Mouse (Mus musculus) limb, embryonic 13.5 days (tissue): Measurements from ENCODE around the gene Maml2. TPM values are rescaled to one million over a fixed set of nuclear protein-coding genes. Genes with fewer than 3 reads are reported as not detected.

ENCODE experiments used
- ATAC-seq: fragments of 200-750 bp; cut with Nextera tagmentation; 2 replicates; pipeline ENCODE4 v1.8.0; 2017; ENCODE audit warnings: low read depth, moderate number of reproducible peaks, moderate TSS enrichment; ENCODE audit not compliant: low FRiP score
- H3K27ac ChIP-seq: fragments of 300-500 bp; sonication (generic); 2 replicates; pipeline ENCODE4 v1.5.1; 2015; ENCODE audit warnings: inconsistent platforms, mild to moderate bottlenecking, moderate library complexity
- H3K27me3 ChIP-seq: fragments of 300-500 bp; sonication (generic); 2 replicates; pipeline ENCODE4 v1.6.1; 2015; ENCODE audit warnings: mild to moderate bottlenecking, inconsistent platforms
- H3K36me3 ChIP-seq: fragments of 300-500 bp; sonication (generic); 2 replicates; pipeline ENCODE4 v1.6.1; 2015; ENCODE audit warnings: inconsistent platforms, mild to moderate bottlenecking, moderate library complexity
- H3K4me1 ChIP-seq: fragments of 300-500 bp; sonication (generic); 2 replicates; pipeline ENCODE4 v1.6.1; 2015; ENCODE audit warnings: inconsistent platforms
- H3K4me2 ChIP-seq: fragments of 300-500 bp; sonication (generic); replicated peaks from 2 replicates; pipeline ENCODE4 v1.6.1; 2015; ENCODE audit warnings: inconsistent platforms, mild to moderate bottlenecking, moderate library complexity
- H3K4me3 ChIP-seq: fragments of 300-500 bp; sonication (generic); 2 replicates; pipeline ENCODE4 v1.5.1; 2015; ENCODE audit warnings: moderate library complexity, mild to moderate bottlenecking, inconsistent platforms
- H3K9ac ChIP-seq: fragments of 300-500 bp; sonication (generic); 2 replicates; pipeline ENCODE4 v1.6.1; 2015; ENCODE audit warnings: mild to moderate bottlenecking, inconsistent platforms
- H3K9me3 ChIP-seq: fragments of 300-500 bp; sonication (generic); 2 replicates; pipeline ENCODE4 v1.6.1; 2016; ENCODE audit warnings: inconsistent platforms
- WGBS: fragments of 180-500 bp; shearing (Covaris S2); methylation state at CpG from one replicate; pipeline ENCODE4 v1.1.7; 2015; 5-methylcytosine and 5-hydroxymethylcytosine counted together
- polyA plus RNA-seq: library from polyadenylated mRNA; unstranded; fragments of >200 nt; fragmentation: Nextera tagmentation; extraction: Ambion mirVana; gene quantifications from 2 replicates; pipeline ENCODE4 v1.2.1, GENCODE M21; 2015

The Maml2 gene
- polyA plus RNA-seq, 1 experiment from 2014 or later: 15.9 TPM

- no peak overlapping the region for H3K27ac ChIP-seq
- no peak for ATAC-seq
- H3K9ac ChIP-seq: no peak overlapping the region
- WGBS: 58% methylated on average over 5 of the region's 5 CpGs
- H3K9me3 ChIP-seq: no peaks in the 10 kb centered on the region
- H3K4me2 ChIP-seq: no peak overlapping the region
- H3K4me3 ChIP-seq: no peak overlapping the region
- H3K36me3 ChIP-seq: no peaks in the 10 kb centered on the region
- H3K4me1 ChIP-seq: peaks cover 32% of the 10 kb centered on the region
- no peaks in the 10 kb centered on the region for H3K27me3 ChIP-seq
Observed at GRCm38 (mm10) chr9:13314577-13315004, 16.8 kb downstream of the Maml2 start.

GRCm38 (mm10) chr9:13315393-13315792 lies 17.6 kb downstream of the Maml2 start:
- Histone ChIP-seq H3K9me3 (no peaks in the 10 kb centered on the region), H3K4me3 (no peak overlapping the region), H3K27me3 (no peaks in the 10 kb centered on the region), H3K4me1 (peaks cover 37% of the 10 kb centered on the region), H3K36me3 (no peaks in the 10 kb centered on the region), H3K27ac (peak overlapping the region; percentile 44; the same call in 1 of the 2 replicates), H3K9ac (no peak overlapping the region), H3K4me2 (no peak overlapping the region)
- ATAC-seq: no peak
- WGBS: 67% methylated on average over 5 of the region's 5 CpGs

- no peak overlapping the region for H3K27ac ChIP-seq
- H3K4me3 ChIP-seq: no peak overlapping the region
- WGBS: 92% methylated on average over 2 of the region's 2 CpGs
- no peaks in the 10 kb centered on the region for H3K9me3 ChIP-seq
- H3K27me3 ChIP-seq: no peaks in the 10 kb centered on the region
- ATAC-seq: no peak
- H3K9ac ChIP-seq: no peak overlapping the region
- no peaks in the 10 kb centered on the region for H3K36me3 ChIP-seq
- no peak overlapping the region for H3K4me2 ChIP-seq
- peaks cover 36% of the 10 kb centered on the region for H3K4me1 ChIP-seq
Observed at GRCm38 (mm10) chr9:13319566-13319965, 21.8 kb downstream of the Maml2 start.

- H3K4me3 ChIP-seq: no peak overlapping the region
- H3K4me2 ChIP-seq: no peak overlapping the region
- no peaks in the 10 kb centered on the region for H3K27me3 ChIP-seq
- no peaks in the 10 kb centered on the region for H3K36me3 ChIP-seq
- H3K27ac ChIP-seq: no peak overlapping the region
- ATAC-seq: no peak
- peaks cover 23% of the 10 kb centered on the region for H3K4me1 ChIP-seq
- 73% methylated on average over 5 of the region's 5 CpGs for WGBS
- H3K9ac ChIP-seq: no peak overlapping the region
- no peaks in the 10 kb centered on the region for H3K9me3 ChIP-seq
Observed at GRCm38 (mm10) chr9:13320800-13321364, 23.1 kb downstream of the Maml2 start.

GRCm38 (mm10) chr9:13323074-13323473 lies 25.3 kb downstream of the Maml2 start:
- H3K4me1 ChIP-seq: peaks cover 18% of the 10 kb centered on the region
- H3K9me3 ChIP-seq: no peaks in the 10 kb centered on the region
- H3K4me2 ChIP-seq: no peak overlapping the region
- no peaks in the 10 kb centered on the region for H3K36me3 ChIP-seq
- H3K4me3 ChIP-seq: no peak overlapping the region
- H3K9ac ChIP-seq: no peak overlapping the region
- ATAC-seq: no peak
- peak overlapping the region; percentile 65; the same call in 1 of the 2 replicates for H3K27ac ChIP-seq
- H3K27me3 ChIP-seq: no peaks in the 10 kb centered on the region
- 66% methylated on average over 2 of the region's 2 CpGs for WGBS

- Histone ChIP-seq H3K9ac (no peak overlapping the region), H3K4me3 (no peak overlapping the region), H3K4me2 (no peak overlapping the region), H3K36me3 (no peaks in the 10 kb centered on the region), H3K27ac (peak overlapping the region; percentile 65; the same call in 1 of the 2 replicates), H3K9me3 (no peaks in the 10 kb centered on the region), H3K27me3 (no peaks in the 10 kb centered on the region), H3K4me1 (peaks cover 18% of the 10 kb centered on the region)
- 30% methylated on average over 1 of the region's 1 CpGs for WGBS
- ATAC-seq: no peak
Observed at GRCm38 (mm10) chr9:13323612-13324011, 25.9 kb downstream of the Maml2 start.

- H3K27ac ChIP-seq: no peak overlapping the region
- H3K4me1 ChIP-seq: no peaks in the 10 kb centered on the region
- no peaks in the 10 kb centered on the region for H3K27me3 ChIP-seq
- no peaks in the 10 kb centered on the region for H3K9me3 ChIP-seq
- no peak overlapping the region for H3K9ac ChIP-seq
- no peak overlapping the region for H3K4me2 ChIP-seq
- H3K36me3 ChIP-seq: peaks cover 6% of the 10 kb centered on the region
- no peak overlapping the region for H3K4me3 ChIP-seq
- no peak for ATAC-seq
Observed at GRCm38 (mm10) chr9:13414230-13414766, 116.5 kb downstream of the Maml2 start.

- peak overlapping the region; percentile 74 for H3K27ac ChIP-seq
- no peaks in the 10 kb centered on the region for H3K9me3 ChIP-seq
- no peaks in the 10 kb centered on the region for H3K36me3 ChIP-seq
- H3K27me3 ChIP-seq: no peaks in the 10 kb centered on the region
- no peak overlapping the region for H3K9ac ChIP-seq
- peaks cover 47% of the 10 kb centered on the region for H3K4me1 ChIP-seq
- H3K4me2 ChIP-seq: peak overlapping the region; percentile 45
- WGBS: 29% methylated on average over 7 of the region's 7 CpGs
- 0 out of 2 replicates have a peak overlapping the region, but pooled peaks have one; percentile 11 for H3K4me3 ChIP-seq
- peak; percentile 85 for ATAC-seq
Observed at GRCm38 (mm10) chr9:13425031-13425940, 127.5 kb downstream of the Maml2 start.

GRCm38 (mm10) chr9:13429477-13430125 lies 131.8 kb downstream of the Maml2 start:
- H3K27me3 ChIP-seq: no peaks in the 10 kb centered on the region
- ATAC-seq: no peak
- H3K27ac ChIP-seq: no peak overlapping the region
- no peak overlapping the region for H3K9ac ChIP-seq
- no peak overlapping the region for H3K4me3 ChIP-seq
- no peaks in the 10 kb centered on the region for H3K9me3 ChIP-seq
- 62% methylated on average over 2 of the region's 2 CpGs for WGBS
- no peaks in the 10 kb centered on the region for H3K36me3 ChIP-seq
- peaks cover 55% of the 10 kb centered on the region for H3K4me1 ChIP-seq
- H3K4me2 ChIP-seq: no peak overlapping the region

- no peaks in the 10 kb centered on the region for H3K36me3 ChIP-seq
- H3K4me3 ChIP-seq: no peak overlapping the region
- no peak overlapping the region for H3K4me2 ChIP-seq
- H3K9me3 ChIP-seq: no peaks in the 10 kb centered on the region
- H3K27ac ChIP-seq: no peak overlapping the region
- H3K9ac ChIP-seq: no peak overlapping the region
- ATAC-seq: no peak
- 84% methylated on average over 6 of the region's 6 CpGs for WGBS
- H3K4me1 ChIP-seq: peaks cover 54% of the 10 kb centered on the region
- H3K27me3 ChIP-seq: no peaks in the 10 kb centered on the region
Observed at GRCm38 (mm10) chr9:13430302-13430701, 132.5 kb downstream of the Maml2 start.

GRCm38 (mm10) chr9:13430744-13431143 lies 133.0 kb downstream of the Maml2 start:
- H3K9me3 ChIP-seq: no peaks in the 10 kb centered on the region
- peaks cover 54% of the 10 kb centered on the region for H3K4me1 ChIP-seq
- H3K4me2 ChIP-seq: no peak overlapping the region
- no peak overlapping the region for H3K27ac ChIP-seq
- ATAC-seq: no peak
- H3K36me3 ChIP-seq: no peaks in the 10 kb centered on the region
- H3K4me3 ChIP-seq: no peak overlapping the region
- no peaks in the 10 kb centered on the region for H3K27me3 ChIP-seq
- no peak overlapping the region for H3K9ac ChIP-seq

- H3K9me3 ChIP-seq: no peaks in the 10 kb centered on the region
- H3K27ac ChIP-seq: no peak overlapping the region
- H3K4me3 ChIP-seq: no peak overlapping the region
- no peaks in the 10 kb centered on the region for H3K27me3 ChIP-seq
- H3K4me1 ChIP-seq: peaks cover 50% of the 10 kb centered on the region
- H3K9ac ChIP-seq: no peak overlapping the region
- H3K4me2 ChIP-seq: no peak overlapping the region
- no peaks in the 10 kb centered on the region for H3K36me3 ChIP-seq
- no peak for ATAC-seq
- 94% methylated on average over 3 of the region's 3 CpGs for WGBS
Observed at GRCm38 (mm10) chr9:13431646-13432045, 133.9 kb downstream of the Maml2 start.
